Mouse (Mus musculus) limb, embryonic 14.5 days (tissue): ENCODE measurements around the gene Prkch. TPM values are rescaled to one million over a fixed set of nuclear protein-coding genes. Genes with fewer than 3 reads are reported as not detected.

Experiments used
- ATAC-seq: fragments of 200-750 bp; cut with Nextera tagmentation; 2 replicates; pipeline ENCODE4 v1.8.0; 2017; ENCODE audit warnings: low read depth, moderate number of reproducible peaks, moderate TSS enrichment; ENCODE audit not compliant: low FRiP score
- DNase-seq: peaks from one replicate; pipeline ENCODE4 v3.0.0-alpha.2; 2015; ENCODE audit warnings: low spot score
- H3K27ac ChIP-seq: fragments of 300-500 bp; sonication (generic); replicated peaks from 2 replicates; pipeline ENCODE4 v1.5.1; 2014; ENCODE audit warnings: low read depth, mild to moderate bottlenecking, low read length, moderate library complexity, mixed read lengths
- H3K27me3 ChIP-seq: fragments of 300-500 bp; sonication (generic); 2 replicates; pipeline ENCODE4 v1.6.1; 2014; ENCODE audit warnings: low read length, mixed read lengths; ENCODE audit not compliant: control insufficient read depth, insufficient read depth
- H3K36me3 ChIP-seq: fragments of 300-500 bp; sonication (generic); 2 replicates; pipeline ENCODE4 v1.6.1; 2014; ENCODE audit warnings: mild to moderate bottlenecking, low read length, moderate library complexity, mixed read lengths; ENCODE audit not compliant: control insufficient read depth, insufficient read depth
- H3K4me1 ChIP-seq: fragments of 300-500 bp; sonication (generic); 2 replicates; pipeline ENCODE4 v1.6.1; 2014; ENCODE audit warnings: antibody characterized with exemption, low read length, mixed read lengths; ENCODE audit not compliant: control insufficient read depth, insufficient read depth
- H3K4me2 ChIP-seq: fragments of 300-500 bp; sonication (generic); replicated peaks from 2 replicates; pipeline ENCODE4 v1.6.1; 2014; ENCODE audit warnings: low read depth, mild to moderate bottlenecking, low read length, moderate library complexity; ENCODE audit not compliant: severe bottlenecking
- H3K4me3 ChIP-seq: fragments of 300-500 bp; sonication (generic); replicated peaks from 2 replicates; pipeline ENCODE4 v1.5.1; 2014; ENCODE audit warnings: low read length
- H3K9ac ChIP-seq: fragments of 300-500 bp; sonication (generic); 2 replicates; pipeline ENCODE4 v1.6.1; 2014; ENCODE audit warnings: mild to moderate bottlenecking, low read depth, low read length, moderate library complexity; ENCODE audit not compliant: severe bottlenecking
- H3K9me3 ChIP-seq: fragments of 300-500 bp; sonication (generic); 2 replicates; pipeline ENCODE4 v1.6.1; 2016; ENCODE audit warnings: low read length; ENCODE audit not compliant: control insufficient read depth
- POLR2A ChIP-seq: fragments of 200-500 bp; IDR thresholded peaks from 2 replicates; pipeline ENCODE4 v1.8.0; 2012; ENCODE audit warnings: inconsistent platforms, mild to moderate bottlenecking, moderate library complexity, borderline replicate concordance; ENCODE audit not compliant: insufficient read depth, insufficient read length; ENCODE audit errors: extremely low read depth
- WGBS: fragments of 180-500 bp; shearing (Covaris S2); extraction: QIAGEN DNeasy Blood & Tissue Kit; methylation state at CpG from one replicate; pipeline ENCODE4 v1.1.7; 2014; 5-methylcytosine and 5-hydroxymethylcytosine counted together
- polyA plus RNA-seq, 2 experiments: library from polyadenylated mRNA; depleted of rRNA in 1 of 2; stranded (reverse) in 1 of 2; unstranded in 1 of 2; fragments of >200 nt; fragmentation: Nextera tagmentation in 1 of 2; extraction: Ambion mirVana in 1 of 2; gene quantifications; 2 replicates each; pipeline versions ENCODE4 v1.2.1 to v1.2.3; 2012 to 2014

Gene Prkch
- polyA plus RNA-seq, 2 experiments = 9.3 to 17.2 TPM

DNA sequence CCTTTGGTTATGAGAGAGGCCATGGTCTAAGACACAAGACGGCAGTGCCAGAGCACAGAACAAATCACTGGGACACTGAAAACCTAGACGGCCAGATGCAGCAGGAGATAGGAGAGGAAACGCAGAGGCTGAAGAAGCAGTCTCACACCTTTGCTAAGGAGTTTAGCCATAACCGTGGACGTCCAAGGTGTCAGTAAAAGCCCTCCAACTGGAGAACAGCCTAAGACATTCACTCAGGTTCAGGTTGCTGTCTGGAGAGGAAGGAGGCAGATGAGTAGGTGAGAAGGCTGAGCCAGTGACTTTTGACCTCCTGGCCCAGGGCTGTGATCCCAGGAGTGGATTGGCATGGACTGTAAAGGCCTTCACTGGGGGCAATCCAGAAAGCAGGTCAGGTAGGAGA is 130.0 kb downstream of the Prkch start:
- Histone ChIP-seq H3K9ac (no peak overlapping the region), H3K4me1 (no peaks in the 10 kb centered on the region), H3K27me3 (no peaks in the 10 kb centered on the region), H3K4me3 (no peak overlapping the region), H3K4me2 (no peak overlapping the region), H3K9me3 (no peaks in the 10 kb centered on the region), H3K27ac (no peak overlapping the region), H3K36me3 (no peaks in the 10 kb centered on the region)
- ATAC-seq (no peak), DNase-seq (no peak)
- no peak for TF ChIP-seq POLR2A
- 82% methylated on average over 5 of the region's 5 CpGs for WGBS

DNA sequence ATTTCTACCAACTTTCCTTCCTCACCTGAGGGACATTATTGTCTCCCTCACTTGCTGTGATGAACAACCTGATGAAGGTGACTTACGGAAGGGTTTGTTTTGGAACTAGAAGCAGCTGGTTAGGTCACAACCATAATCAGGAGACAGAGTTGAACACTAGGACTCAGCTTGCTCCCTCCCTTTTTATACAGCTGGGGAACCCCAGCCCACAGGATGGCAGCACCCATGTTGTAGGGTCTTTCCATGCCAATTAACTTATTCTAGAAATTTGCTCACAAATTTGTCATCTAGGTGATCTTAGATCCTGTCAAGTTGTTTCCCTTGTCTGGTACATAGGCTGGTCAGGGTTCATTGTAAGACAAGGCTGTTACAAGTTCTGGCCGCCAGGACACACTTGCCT is 130.7 kb downstream of the Prkch start:
- ATAC-seq = no peak
- Histone ChIP-seq H3K27ac (no peak overlapping the region), H3K9me3 (no peaks in the 10 kb centered on the region), H3K4me2 (no peak overlapping the region), H3K27me3 (no peaks in the 10 kb centered on the region), H3K4me3 (no peak overlapping the region), H3K9ac (no peak overlapping the region), H3K36me3 (no peaks in the 10 kb centered on the region), H3K4me1 (no peaks in the 10 kb centered on the region)
- DNase-seq = no peak
- WGBS = 92% methylated on average over 2 of the region's 2 CpGs
- TF ChIP-seq POLR2A = no peak

DNA sequence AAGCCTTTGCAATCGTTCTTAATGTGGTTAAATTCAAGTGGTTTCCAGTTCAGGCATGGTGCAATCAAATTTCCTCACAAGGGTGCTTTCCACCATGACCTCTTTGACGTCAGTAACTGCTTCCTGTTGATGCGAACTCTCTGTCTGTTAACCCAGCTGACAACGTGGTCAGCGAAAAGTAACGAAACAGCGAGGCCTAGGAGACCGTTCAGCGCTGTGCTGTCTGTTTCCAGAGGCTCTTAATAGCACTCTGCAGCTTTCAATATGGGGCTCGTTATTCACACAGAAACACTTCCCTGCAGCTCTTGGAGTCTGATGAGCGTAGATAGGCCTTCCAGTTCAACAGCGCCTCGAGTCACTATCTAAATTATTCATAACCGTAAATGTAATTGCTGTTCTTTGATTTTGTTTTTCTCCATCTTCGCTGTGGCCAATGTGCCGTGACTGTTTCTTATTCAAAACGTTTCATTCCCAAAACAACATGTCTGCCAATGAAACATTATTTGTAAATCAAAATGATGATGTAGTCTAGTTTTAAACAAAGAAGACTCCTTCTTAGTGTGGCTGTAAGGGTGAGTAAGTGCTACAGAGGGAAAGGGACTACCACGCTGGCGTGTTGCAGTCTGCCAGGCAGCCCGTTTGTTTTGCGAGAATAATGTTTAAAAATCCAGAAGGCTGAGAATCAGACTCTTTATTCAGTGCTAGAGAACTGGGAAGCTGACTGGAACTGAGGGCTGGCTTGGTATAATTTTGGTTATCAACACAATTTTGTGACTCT is 131.5 kb downstream of the Prkch start:
- 63% methylated on average over 21 of the region's 21 CpGs for WGBS
- no peak overlapping the region for H3K4me2 ChIP-seq
- DNase-seq (no peak), ATAC-seq (no peak)
- no peaks in the 10 kb centered on the region for H3K9me3 ChIP-seq
- no peaks in the 10 kb centered on the region for H3K36me3 ChIP-seq
- H3K4me1 ChIP-seq = no peaks in the 10 kb centered on the region
- TF ChIP-seq POLR2A = no peak
- no peak overlapping the region for H3K27ac ChIP-seq
- no peak overlapping the region for H3K4me3 ChIP-seq
- no peak overlapping the region for H3K9ac ChIP-seq
- no peaks in the 10 kb centered on the region for H3K27me3 ChIP-seq

DNA sequence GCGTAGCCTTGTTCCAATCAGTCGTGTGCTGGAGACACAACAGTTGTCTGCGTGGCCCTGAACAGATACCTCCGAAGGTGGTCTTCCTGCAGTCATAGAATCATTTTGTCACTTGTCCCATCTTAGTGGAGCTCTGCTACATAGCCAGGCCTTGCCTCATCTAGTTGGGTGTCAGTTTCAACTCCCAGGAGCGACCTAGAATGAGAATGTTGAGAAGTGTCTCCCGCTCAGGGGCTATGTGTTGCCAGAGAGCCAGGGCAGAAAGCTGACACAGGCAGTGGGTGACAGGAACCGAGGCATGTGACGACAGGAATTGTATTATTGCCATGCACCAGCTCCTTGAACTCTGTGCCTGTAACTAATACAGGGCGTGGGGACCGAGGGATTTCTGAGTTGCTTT is 133.4 kb downstream of the Prkch start:
- Histone ChIP-seq H3K9me3 (no peaks in the 10 kb centered on the region), H3K36me3 (no peaks in the 10 kb centered on the region), H3K4me1 (no peaks in the 10 kb centered on the region), H3K27me3 (no peaks in the 10 kb centered on the region), H3K4me2 (no peak overlapping the region), H3K4me3 (no peak overlapping the region), H3K9ac (no peak overlapping the region), H3K27ac (no peak overlapping the region)
- WGBS = 84% methylated on average over 10 of the region's 10 CpGs
- TF ChIP-seq POLR2A = no peak
- DNase-seq = no peak
- no peak for ATAC-seq

DNA sequence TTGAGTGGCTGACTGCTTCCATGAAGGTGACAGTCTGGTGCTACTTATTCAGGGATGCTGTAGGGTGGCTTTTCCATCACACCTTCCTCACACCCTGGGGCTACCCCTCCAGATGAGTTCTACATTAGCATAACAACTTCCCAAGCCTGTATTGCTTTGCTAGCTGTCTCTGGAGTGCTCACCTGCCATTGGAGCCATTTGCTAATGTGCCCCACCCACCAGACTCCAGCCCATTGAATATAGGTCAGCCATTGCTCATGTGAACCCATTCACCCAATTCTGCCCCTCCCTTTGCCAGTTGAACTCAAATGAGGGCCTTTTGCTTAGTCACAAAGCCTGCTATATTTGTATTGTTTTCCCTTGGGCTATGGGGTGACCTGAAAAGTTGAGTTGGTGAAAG is 135.2 kb downstream of the Prkch start:
- DNase-seq (no peak), ATAC-seq (no peak)
- Histone ChIP-seq H3K4me2 (no peak overlapping the region), H3K27me3 (no peaks in the 10 kb centered on the region), H3K9me3 (no peaks in the 10 kb centered on the region), H3K27ac (no peak overlapping the region), H3K4me3 (no peak overlapping the region), H3K4me1 (no peaks in the 10 kb centered on the region), H3K9ac (no peak overlapping the region), H3K36me3 (no peaks in the 10 kb centered on the region)
- TF ChIP-seq POLR2A = no peak
